Mouse (Mus musculus): ENCODE measurements at regions not wholly inside any gene's neighbourhood (a gene's known extent, or its start where the extent isn't known, plus 50 kb on each side); places are given as distances from the start of the nearest gene placed in this dataset.
A peak's percentile ranks its signal among the peaks of the same experiment; 100 is the strongest.

DNA sequence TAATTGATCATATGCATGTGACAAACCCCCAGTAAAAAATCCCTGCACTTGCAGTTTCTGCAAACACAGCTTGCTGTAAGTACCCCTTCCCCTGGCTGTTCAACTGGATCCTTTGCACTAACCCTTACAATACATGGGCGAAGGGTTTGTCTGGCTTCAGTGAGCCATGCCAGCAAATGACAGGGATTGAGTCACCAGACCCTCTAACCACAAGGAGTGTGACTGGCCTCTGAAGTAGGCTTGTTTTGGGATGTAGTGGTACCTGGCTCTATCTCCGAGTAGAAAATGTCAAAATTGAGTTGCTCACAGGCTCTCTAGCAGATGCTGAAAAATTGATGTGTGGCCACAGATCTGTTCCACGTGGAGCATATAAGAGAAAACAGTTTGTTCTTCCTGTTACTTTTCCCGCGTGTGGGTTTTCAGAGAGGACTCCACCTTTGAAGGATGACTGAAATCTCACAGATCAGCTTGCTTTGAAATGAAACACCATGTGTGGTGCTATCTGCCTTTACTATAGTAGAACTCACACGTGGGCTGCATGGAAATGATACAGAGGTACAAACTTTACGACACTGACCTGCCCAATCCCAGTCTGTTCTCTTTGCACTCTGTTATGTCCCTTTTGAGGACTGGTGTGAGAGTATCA lies 228.8 kb downstream of the Abcc12 start:
- no peak for TF ChIP-seq CTCF (IDR thresholded peaks at IDR 0.05; ENCODE audit: control insufficient read depth, insufficient read depth, insufficient read length)
- peak; percentile 41 for TF ChIP-seq MAX (IDR thresholded peaks at IDR 0.05)
- no peak for TF ChIP-seq MYOG (IDR thresholded peaks at IDR 0.05; ENCODE audit: control insufficient read depth, extremely low read depth, insufficient read length)
- no peak for TF ChIP-seq USF1 (IDR thresholded peaks at IDR 0.05; ENCODE audit: low read depth)
- TF ChIP-seq FOSL1 (IDR thresholded peaks at IDR 0.05; ENCODE audit: insufficient read depth, low read length, poor library complexity, severe bottlenecking), result peak; percentile 85
- no peak for TF ChIP-seq MYOD1 (IDR thresholded peaks at IDR 0.05; ENCODE audit: control insufficient read depth, insufficient read length, low read depth)

Data from C2C12 (cell line).